Mouse (Mus musculus) lung, postnatal 0 days (tissue): ENCODE data around the gene Cyth1.

Source experiments
- CTCF ChIP-seq: IDR thresholded peaks from 2 replicates; pipeline ENCODE4 v1.5.1; 2016; ENCODE audit warnings: antibody characterized with exemption, mild to moderate bottlenecking
- EP300 ChIP-seq: IDR thresholded peaks from 2 replicates; pipeline ENCODE4 v1.6.1; 2016; ENCODE audit warnings: antibody characterized with exemption, mild to moderate bottlenecking, control low read depth

GRCm38 (mm10) chr11:118138347-118138746 is 110.0 kb downstream of the Cyth1 start:
- TF ChIP-seq CTCF = no peak
- no peak for TF ChIP-seq EP300
